Mouse (Mus musculus): ENCODE results near the gene Sestd1. TPM values are rescaled to one million over a fixed set of nuclear protein-coding genes. Genes with fewer than 3 reads are reported as not detected.

The Sestd1 gene
- total and polyA plus RNA-seq, 3 experiments = not detected

DNA sequence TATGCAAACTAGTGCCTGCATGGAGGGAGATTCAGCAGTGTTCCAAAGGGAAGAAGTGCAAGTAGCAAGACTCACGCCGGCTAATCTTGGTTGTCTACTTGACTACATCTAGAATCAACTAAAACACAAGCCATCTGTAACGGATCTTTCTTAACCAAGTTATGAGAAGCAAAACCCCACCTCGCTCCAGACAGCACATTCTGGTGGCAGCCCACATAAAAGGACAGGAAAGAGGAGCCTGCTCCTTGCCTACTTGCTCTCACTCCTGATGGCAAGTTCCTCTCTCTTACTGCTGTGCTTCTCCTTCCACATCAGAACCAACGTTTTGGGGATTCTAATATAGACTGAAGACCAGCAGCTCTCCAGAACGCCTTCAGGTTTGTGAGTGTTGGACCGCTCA lies 9.6 kb downstream of the Sestd1 start:
- no peak for TF ChIP-seq POLR2AphosphoS5 (IDR thresholded peaks at IDR 0.05; ENCODE audit: borderline replicate concordance, low read depth, low read length)
- TF ChIP-seq ZC3H11A (IDR thresholded peaks at IDR 0.05; ENCODE audit: low read depth, low read length) = no peak
- TF ChIP-seq CTCF (IDR thresholded peaks at IDR 0.05 in 2 of 3, conservative IDR thresholded peaks at IDR 0.05 in 1 of 3; ENCODE audit: control insufficient read depth in 1 of 3, insufficient read depth in 1 of 3, low read depth in 2 of 3, low read length in 3 of 3, poor library complexity in 1 of 3, severe bottlenecking in 1 of 3) = no peak
- no peak for TF ChIP-seq ZKSCAN1 (IDR thresholded peaks at IDR 0.05; ENCODE audit: low read depth, low read length)
- no peak for TF ChIP-seq MYB (IDR thresholded peaks at IDR 0.05; ENCODE audit: low read depth, low read length)
- no peak for TF ChIP-seq GABPA (IDR thresholded peaks at IDR 0.05; ENCODE audit: low read depth, low read length)
- TF ChIP-seq POLR2A (IDR thresholded peaks at IDR 0.05; ENCODE audit: control insufficient read depth in 1 of 2, insufficient read depth in 1 of 2, low read depth in 1 of 2, low read length in 2 of 2, poor library complexity in 1 of 2) = no peak
- TF ChIP-seq NRF1 (IDR thresholded peaks at IDR 0.05; ENCODE audit: insufficient read depth, low read depth, low read length, poor library complexity, severe bottlenecking) = no peak
- TF ChIP-seq MAX (IDR thresholded peaks at IDR 0.05; ENCODE audit: low read length) = no peak
- TF ChIP-seq E2F4 (IDR thresholded peaks at IDR 0.05; ENCODE audit: borderline replicate concordance, low read depth, low read length) = no peak
- no peak for TF ChIP-seq SIN3A (IDR thresholded peaks at IDR 0.05; ENCODE audit: low read length)
- TF ChIP-seq MYC (IDR thresholded peaks at IDR 0.05; ENCODE audit: low read depth, low read length) = no peak
- no peak for TF ChIP-seq EP300 (IDR thresholded peaks at IDR 0.05; ENCODE audit: low read depth in 1 of 2, low read length in 2 of 2)
- TF ChIP-seq MAFK (IDR thresholded peaks at IDR 0.05; ENCODE audit: borderline replicate concordance, low read depth, low read length) = no peak
- Histone ChIP-seq H3K4me1 (ENCODE audit: control insufficient read depth in 1 of 2, insufficient read depth in 2 of 2, low read length in 2 of 2) (no peaks in the 10 kb centered on the region), H3K9me3 (replicated peaks; ENCODE audit: insufficient read depth, low read length) (no peaks in the 10 kb centered on the region), H3K4me3 (ENCODE audit: control insufficient read depth in 1 of 2, insufficient read depth in 1 of 2, low read depth in 2 of 2, low read length in 2 of 2) (no peak overlapping the region), H3K9ac (ENCODE audit: control insufficient read depth, low read depth, low read length, poor library complexity, severe bottlenecking) (no peak overlapping the region), H3K27me3 (ENCODE audit: control insufficient read depth in 1 of 2, insufficient read depth in 2 of 2, low read length in 2 of 2) (no peaks in the 10 kb centered on the region), H3K36me3 (ENCODE audit: control insufficient read depth in 1 of 2, insufficient read depth in 2 of 2, low read length in 2 of 2) (no peaks in the 10 kb centered on the region), H3K79me2 (ENCODE audit: control insufficient read depth, insufficient read depth, low read length, poor library complexity) (no peaks in the 10 kb centered on the region), H3K27ac (ENCODE audit: control insufficient read depth, low read depth, low read length) (no peak overlapping the region)
- DNase-seq (ENCODE audit: low read depth, low spot score) = no peak

DNA sequence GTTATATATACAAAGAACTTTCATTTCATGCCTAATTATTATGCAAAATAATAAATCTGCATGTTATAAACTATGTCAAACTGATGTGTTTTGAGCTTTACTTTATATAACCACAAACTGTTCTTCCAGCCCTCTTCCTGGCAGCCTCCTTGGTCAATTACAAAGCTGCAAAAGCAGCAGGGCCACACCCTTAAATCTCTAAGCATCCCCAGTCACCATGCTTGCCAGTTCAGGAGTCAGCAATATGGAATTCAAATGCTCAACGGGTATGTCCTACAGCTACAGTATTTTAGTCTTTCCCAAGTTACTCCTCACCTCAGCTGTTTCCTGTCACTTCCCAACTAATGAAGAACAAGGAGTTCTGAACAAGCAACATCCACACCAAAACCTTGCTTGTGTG lies 10.3 kb downstream of the Sestd1 start:
- H3K27ac ChIP-seq (ENCODE audit: control insufficient read depth, low read depth, low read length) = no peak overlapping the region
- no peaks in the 10 kb centered on the region for H3K9me3 ChIP-seq (replicated peaks; ENCODE audit: insufficient read depth, low read length)
- no peaks in the 10 kb centered on the region for H3K27me3 ChIP-seq (ENCODE audit: control insufficient read depth in 1 of 2, insufficient read depth in 2 of 2, low read length in 2 of 2)
- no peaks in the 10 kb centered on the region for H3K36me3 ChIP-seq (ENCODE audit: control insufficient read depth in 1 of 2, insufficient read depth in 2 of 2, low read length in 2 of 2)
- TF ChIP-seq POLR2A (IDR thresholded peaks at IDR 0.05; ENCODE audit: control insufficient read depth in 1 of 2, insufficient read depth in 1 of 2, low read depth in 1 of 2, low read length in 2 of 2, poor library complexity in 1 of 2) = no peak
- no peak for TF ChIP-seq NELFE (IDR thresholded peaks at IDR 0.05; ENCODE audit: low read depth, low read length)
- TF ChIP-seq USF2 (IDR thresholded peaks at IDR 0.05; ENCODE audit: borderline replicate concordance in 1 of 2, insufficient read depth in 1 of 2, low read depth in 1 of 2, low read length in 2 of 2) = no peak
- no peak for TF ChIP-seq TCF12 (IDR thresholded peaks at IDR 0.05; ENCODE audit: low read depth, low read length)
- TF ChIP-seq UBTF (IDR thresholded peaks at IDR 0.05; ENCODE audit: borderline replicate concordance, insufficient read depth, low read depth, low read length) = no peak
- no peak for TF ChIP-seq POLR2AphosphoS2 (IDR thresholded peaks at IDR 0.05; ENCODE audit: low read length)
- no peak for TF ChIP-seq ZKSCAN1 (IDR thresholded peaks at IDR 0.05; ENCODE audit: low read depth, low read length)
- no peak for TF ChIP-seq MAX (IDR thresholded peaks at IDR 0.05; ENCODE audit: low read length)
- TF ChIP-seq POLR2AphosphoS5 (IDR thresholded peaks at IDR 0.05; ENCODE audit: borderline replicate concordance, low read depth, low read length) = no peak
- no peak for TF ChIP-seq GATA1 (IDR thresholded peaks at IDR 0.05; ENCODE audit: low read depth, low read length)
- TF ChIP-seq MYB (IDR thresholded peaks at IDR 0.05; ENCODE audit: low read depth, low read length) = no peak
- TF ChIP-seq MEF2A (IDR thresholded peaks at IDR 0.05; ENCODE audit: extremely low read depth, insufficient replicate concordance, low read depth, low read length, poor library complexity, severe bottlenecking) = no peak
- TF ChIP-seq RAD21 (IDR thresholded peaks at IDR 0.05; ENCODE audit: low read depth, low read length) = no peak
- TF ChIP-seq SMC3 (IDR thresholded peaks at IDR 0.05; ENCODE audit: low read depth, low read length) = no peak
- TF ChIP-seq TAL1 (IDR thresholded peaks at IDR 0.05; ENCODE audit: low read length) = no peak
- no peak for TF ChIP-seq JUND (IDR thresholded peaks at IDR 0.05; ENCODE audit: low read depth, low read length)
- no peak for TF ChIP-seq ZC3H11A (IDR thresholded peaks at IDR 0.05; ENCODE audit: low read depth, low read length)
- no peak for TF ChIP-seq ZMIZ1 (IDR thresholded peaks at IDR 0.05; ENCODE audit: low read depth, low read length)
- TF ChIP-seq TBP (IDR thresholded peaks at IDR 0.05; ENCODE audit: low read depth, low read length) = no peak
- no peak for TF ChIP-seq KAT2A (conservative IDR thresholded peaks at IDR 0.05; ENCODE audit: low read depth, low read length)
- DNase-seq (ENCODE audit: low read depth, low spot score) = no peak
- no peaks in the 10 kb centered on the region for H3K79me2 ChIP-seq (ENCODE audit: control insufficient read depth, insufficient read depth, low read length, poor library complexity)
- no peak overlapping the region for H3K9ac ChIP-seq (ENCODE audit: control insufficient read depth, low read depth, low read length, poor library complexity, severe bottlenecking)
- H3K4me3 ChIP-seq (ENCODE audit: control insufficient read depth in 1 of 2, insufficient read depth in 1 of 2, low read depth in 2 of 2, low read length in 2 of 2) = no peak overlapping the region
- no peaks in the 10 kb centered on the region for H3K4me1 ChIP-seq (ENCODE audit: control insufficient read depth in 1 of 2, insufficient read depth in 2 of 2, low read length in 2 of 2)
